Mouse (Mus musculus) intestine, embryonic 16.5 days (tissue): ENCODE results near the gene Gm10320. TPM values are rescaled to one million over a fixed set of nuclear protein-coding genes. Genes with fewer than 3 reads are reported as not detected.

ENCODE experiments used
- ATAC-seq: fragments of 200-750 bp; cut with Nextera tagmentation; 2 replicates; pipeline ENCODE4 v1.8.0; 2017; ENCODE audit warnings: moderate TSS enrichment, moderate library complexity
- H3K27ac ChIP-seq: fragments of 300-500 bp; sonication (generic); 2 replicates; pipeline ENCODE4 v1.5.1; 2014; ENCODE audit warnings: mild to moderate bottlenecking, low read length
- H3K27me3 ChIP-seq: fragments of 300-500 bp; sonication (generic); replicated peaks from 2 replicates; pipeline ENCODE4 v1.6.1; 2014; ENCODE audit warnings: low read length, control low read depth, mixed read lengths; ENCODE audit not compliant: control insufficient read depth, insufficient read depth
- H3K36me3 ChIP-seq: fragments of 300-500 bp; sonication (generic); 2 replicates; pipeline ENCODE4 v1.6.1; 2014; ENCODE audit warnings: low read length, control low read depth; ENCODE audit not compliant: control insufficient read depth, insufficient read depth
- H3K4me1 ChIP-seq: fragments of 300-500 bp; sonication (generic); 2 replicates; pipeline ENCODE4 v1.6.1; 2014; ENCODE audit warnings: low read length, control low read depth, mixed read lengths; ENCODE audit not compliant: control insufficient read depth, insufficient read depth
- H3K4me2 ChIP-seq: fragments of 300-500 bp; sonication (generic); 2 replicates; pipeline ENCODE4 v1.6.1; 2014; ENCODE audit warnings: low read depth, low read length, control low read depth
- H3K4me3 ChIP-seq: fragments of 300-500 bp; sonication (generic); 2 replicates; pipeline ENCODE4 v1.5.1; 2014; ENCODE audit warnings: mild to moderate bottlenecking, low read length
- H3K9ac ChIP-seq: fragments of 300-500 bp; sonication (generic); 2 replicates; pipeline ENCODE4 v1.6.1; 2014; ENCODE audit warnings: low read depth, low read length
- H3K9me3 ChIP-seq: fragments of 300-500 bp; sonication (generic); 2 replicates; pipeline ENCODE4 v1.6.1; 2016; ENCODE audit warnings: low read length, control low read depth; ENCODE audit not compliant: control insufficient read depth
- WGBS: fragments of 180-500 bp; shearing (Covaris S2); extraction: QIAGEN DNeasy Blood & Tissue Kit; methylation state at CpG from one replicate; pipeline ENCODE4 v1.1.7; 2014; 5-methylcytosine and 5-hydroxymethylcytosine counted together
- polyA plus RNA-seq: library from polyadenylated mRNA; unstranded; fragments of >200 nt; fragmentation: Nextera tagmentation; extraction: Ambion mirVana; gene quantifications from 2 replicates; pipeline ENCODE4 v1.2.1, GENCODE M21; 2015

The Gm10320 gene
- polyA plus RNA-seq, 1 experiment from 2014 or later, result 2.5 TPM

DNA sequence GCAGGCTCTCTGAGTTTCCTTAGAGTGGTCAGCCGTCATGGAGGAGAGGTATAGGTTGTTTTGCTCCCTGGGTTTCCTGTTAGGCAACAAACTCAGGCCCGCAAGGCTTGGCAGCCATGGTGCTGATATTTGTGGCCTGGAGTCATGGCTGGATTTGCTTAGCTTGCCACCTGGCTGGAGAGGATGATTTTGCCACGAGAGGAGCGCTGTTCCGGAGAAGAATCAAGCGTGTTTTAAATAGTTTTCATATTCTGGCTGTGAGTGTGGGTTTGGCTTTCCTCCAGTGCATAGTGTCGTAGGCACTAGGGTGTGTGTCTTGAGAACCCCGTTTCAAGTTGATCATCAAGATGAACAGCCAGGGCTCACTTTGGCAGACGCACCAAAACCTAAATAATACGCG is 6.3 kb upstream of the Gm10320 start:
- H3K36me3 ChIP-seq, result no peaks in the 10 kb centered on the region
- H3K9me3 ChIP-seq, result no peaks in the 10 kb centered on the region
- H3K9ac ChIP-seq, result no peak overlapping the region
- no peak overlapping the region for H3K27ac ChIP-seq
- H3K4me3 ChIP-seq, result no peak overlapping the region
- H3K27me3 ChIP-seq, result peaks cover 41% of the 10 kb centered on the region
- WGBS, result 53% methylated on average over 11 of the region's 11 CpGs
- peaks cover 4% of the 10 kb centered on the region; the same call in 1 of the 2 replicates for H3K4me1 ChIP-seq
- H3K4me2 ChIP-seq, result no peak overlapping the region
- ATAC-seq, result no peak

DNA sequence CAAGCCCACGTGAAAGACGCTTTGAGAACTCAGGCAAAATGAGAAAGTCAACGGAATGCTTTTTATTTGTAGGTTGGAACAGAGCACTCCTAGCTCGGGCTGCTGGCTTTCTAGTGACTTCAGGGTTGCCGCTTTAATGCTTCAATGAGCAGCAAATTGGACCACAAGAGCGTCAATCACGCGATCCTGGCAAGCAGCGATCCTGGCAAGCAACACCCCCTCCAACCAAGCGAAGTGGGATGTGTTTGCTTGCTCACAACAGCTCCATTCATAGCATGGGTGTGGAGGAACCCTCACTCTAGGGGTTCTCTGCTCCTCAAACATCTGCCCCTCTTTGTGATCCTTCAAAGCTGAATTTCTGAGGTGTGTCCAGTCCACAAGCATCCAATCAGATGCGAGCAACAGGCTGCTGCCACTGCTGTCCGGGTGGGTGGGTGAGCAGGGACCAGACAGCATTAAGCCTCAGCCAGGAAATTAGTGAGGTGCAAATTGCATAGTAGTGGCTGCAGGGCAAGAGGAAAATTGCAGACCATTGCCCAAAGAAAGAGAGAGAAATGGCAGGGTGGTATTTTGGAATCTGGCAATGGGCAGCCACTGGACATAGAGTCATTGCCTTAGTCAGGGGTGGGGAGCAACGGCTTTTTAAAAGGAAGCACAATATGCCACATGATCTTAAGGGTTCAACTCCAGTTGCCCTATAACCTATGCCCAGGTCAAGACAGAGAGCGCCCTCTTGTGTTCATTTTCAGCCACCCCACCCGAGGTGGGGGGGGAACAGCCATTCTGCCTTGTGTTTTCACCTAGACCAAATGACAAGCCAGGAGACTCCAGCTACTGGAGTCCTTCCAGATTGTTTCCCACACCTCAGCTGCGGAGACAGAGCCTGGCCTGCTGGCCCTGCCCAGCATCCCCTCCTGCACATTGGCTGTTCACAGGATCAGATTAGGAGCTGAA is 5.4 kb upstream of the Gm10320 start:
- no peaks in the 10 kb centered on the region for H3K36me3 ChIP-seq
- WGBS, result 35% methylated on average over 16 of the region's 16 CpGs
- no peaks in the 10 kb centered on the region for H3K4me1 ChIP-seq
- ATAC-seq, result no peak
- no peak overlapping the region for H3K4me3 ChIP-seq
- peaks cover 41% of the 10 kb centered on the region for H3K27me3 ChIP-seq
- H3K4me2 ChIP-seq, result no peak overlapping the region
- no peaks in the 10 kb centered on the region for H3K9me3 ChIP-seq
- H3K27ac ChIP-seq, result no peak overlapping the region
- no peak overlapping the region for H3K9ac ChIP-seq

DNA sequence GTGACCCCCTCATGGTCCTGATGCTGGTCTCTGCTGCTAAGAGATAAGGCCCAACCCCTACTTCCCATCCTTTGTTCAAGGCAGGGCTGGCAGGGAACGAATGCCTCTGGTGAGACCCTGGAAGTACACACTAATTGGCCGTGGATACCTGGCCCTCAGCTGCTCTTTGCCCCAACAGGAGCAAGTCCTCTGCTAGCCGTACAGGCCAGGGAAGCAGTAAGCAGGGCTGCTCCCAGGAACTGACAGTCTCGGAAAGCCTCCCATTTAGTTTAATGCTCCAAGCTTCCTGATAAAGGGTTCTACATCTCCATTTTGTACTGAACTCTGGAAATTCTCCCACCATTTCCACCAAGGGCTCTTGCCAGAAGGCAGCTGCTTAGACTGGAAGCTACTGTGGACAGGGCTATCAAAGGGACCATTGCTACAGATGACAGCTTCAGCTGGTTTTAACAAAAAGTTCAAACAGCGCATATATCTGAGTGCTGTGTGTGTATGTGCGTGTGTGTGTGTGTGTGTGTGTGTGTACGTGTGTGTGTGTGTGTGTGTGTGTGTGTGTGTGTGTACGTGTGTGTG is 2.8 kb upstream of the Gm10320 start:
- no peak overlapping the region for H3K27ac ChIP-seq
- no peaks in the 10 kb centered on the region for H3K4me1 ChIP-seq
- no peak overlapping the region for H3K4me3 ChIP-seq
- 72% methylated on average over 7 of the region's 8 CpGs for WGBS
- no peak overlapping the region for H3K4me2 ChIP-seq
- no peak for ATAC-seq
- peaks cover 19% of the 10 kb centered on the region for H3K27me3 ChIP-seq
- H3K36me3 ChIP-seq, result no peaks in the 10 kb centered on the region
- no peak overlapping the region for H3K9ac ChIP-seq
- no peaks in the 10 kb centered on the region for H3K9me3 ChIP-seq

DNA sequence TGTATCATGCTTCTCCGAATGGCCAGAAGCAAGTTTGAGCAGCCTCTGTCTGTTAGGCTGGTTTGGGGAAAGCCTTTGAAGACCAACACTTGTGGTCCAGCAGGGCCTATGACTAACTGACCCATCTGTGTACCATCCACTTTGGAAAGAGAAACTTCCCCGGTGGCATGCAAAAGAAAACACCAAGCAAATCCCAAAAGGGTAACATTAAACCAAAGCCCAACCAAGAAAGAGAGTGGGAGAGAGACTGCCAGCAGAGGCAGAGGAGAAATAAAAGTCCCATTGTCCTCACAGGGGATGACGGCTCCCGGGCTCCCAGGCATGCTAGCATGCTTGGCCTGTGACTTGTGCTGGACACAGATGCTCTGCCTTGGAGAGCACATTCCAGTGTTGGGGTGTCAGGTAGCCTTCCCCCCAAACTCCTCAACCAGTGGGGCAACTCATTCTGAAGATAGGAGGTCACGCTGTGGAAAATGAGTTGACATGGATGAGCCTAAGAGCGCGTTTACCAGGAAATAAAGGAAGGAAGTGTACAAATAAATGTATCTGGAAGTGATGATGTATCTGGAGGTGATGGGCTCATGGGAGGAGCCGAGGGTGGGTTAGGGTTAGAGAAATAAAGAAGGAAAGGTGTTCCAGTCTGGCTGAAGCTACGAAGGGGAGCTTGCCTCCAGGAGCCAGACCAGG is 911 bp upstream of the Gm10320 start:
- WGBS, result 65% methylated on average over 9 of the region's 9 CpGs

DNA sequence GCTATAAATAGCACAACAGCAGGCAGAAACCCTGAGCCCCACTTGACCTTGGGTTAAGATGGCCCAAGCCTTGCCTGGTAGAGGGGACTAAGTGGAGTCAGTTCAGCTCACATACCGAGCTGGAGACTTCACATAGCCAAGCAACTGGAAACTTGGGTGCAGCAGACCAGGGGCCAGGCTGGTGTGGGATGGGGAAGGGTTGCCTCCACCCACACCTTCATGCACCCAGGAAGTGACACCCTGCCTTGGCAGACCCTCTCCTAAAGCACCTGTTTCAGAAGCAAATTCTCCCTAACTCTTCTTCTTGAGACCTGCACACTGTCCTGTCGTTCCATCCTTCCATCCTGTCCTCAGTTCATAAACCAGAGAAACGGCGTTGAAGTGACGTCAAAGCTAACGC is 5.1 kb downstream of the Gm10320 start:
- WGBS, result 82% methylated on average over 6 of the region's 6 CpGs
- H3K27ac ChIP-seq, result no peak overlapping the region
- no peaks in the 10 kb centered on the region for H3K27me3 ChIP-seq
- H3K9me3 ChIP-seq, result no peaks in the 10 kb centered on the region
- ATAC-seq, result no peak
- no peak overlapping the region for H3K4me3 ChIP-seq
- no peaks in the 10 kb centered on the region for H3K4me1 ChIP-seq
- no peaks in the 10 kb centered on the region for H3K36me3 ChIP-seq
- H3K4me2 ChIP-seq, result no peak overlapping the region
- H3K9ac ChIP-seq, result no peak overlapping the region

More for the DNA sequence above, 911 bp upstream of the Gm10320 start:
- Histone ChIP-seq H3K9ac (no peak overlapping the region), H3K36me3 (no peaks in the 10 kb centered on the region), H3K4me2 (no peak overlapping the region), H3K4me1 (no peaks in the 10 kb centered on the region), H3K4me3 (no peak overlapping the region), H3K27ac (no peak overlapping the region), H3K27me3 (peaks cover 10% of the 10 kb centered on the region; the same call in 1 of the 2 replicates), H3K9me3 (no peaks in the 10 kb centered on the region)
- no peak for ATAC-seq

DNA sequence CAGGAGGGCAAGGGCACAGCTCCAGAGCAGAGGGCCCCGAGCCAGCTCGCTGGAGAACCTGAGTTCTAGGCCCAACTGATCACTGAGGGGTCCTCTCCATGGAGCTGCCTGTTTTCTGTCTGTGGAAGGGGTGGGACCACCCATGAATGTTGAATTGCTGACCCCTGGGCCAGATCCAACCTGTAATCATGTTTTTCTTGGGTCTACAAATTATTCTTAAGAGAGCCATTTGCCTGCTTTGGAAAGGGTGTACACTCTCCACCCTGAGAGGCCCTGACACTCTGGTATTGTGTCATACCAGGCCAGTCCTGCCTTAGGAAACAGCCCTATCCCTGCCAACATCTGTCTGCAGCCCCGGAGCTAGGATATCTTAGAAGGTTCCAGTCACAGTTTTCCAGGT is 5.6 kb downstream of the Gm10320 start:
- ATAC-seq, result no peak
- H3K9me3 ChIP-seq, result no peaks in the 10 kb centered on the region
- H3K4me3 ChIP-seq, result no peak overlapping the region
- no peak overlapping the region for H3K27ac ChIP-seq
- no peak overlapping the region for H3K9ac ChIP-seq
- 72% methylated on average over 3 of the region's 3 CpGs for WGBS
- no peak overlapping the region for H3K4me2 ChIP-seq
- no peaks in the 10 kb centered on the region for H3K36me3 ChIP-seq
- H3K4me1 ChIP-seq, result no peaks in the 10 kb centered on the region
- H3K27me3 ChIP-seq, result no peaks in the 10 kb centered on the region

DNA sequence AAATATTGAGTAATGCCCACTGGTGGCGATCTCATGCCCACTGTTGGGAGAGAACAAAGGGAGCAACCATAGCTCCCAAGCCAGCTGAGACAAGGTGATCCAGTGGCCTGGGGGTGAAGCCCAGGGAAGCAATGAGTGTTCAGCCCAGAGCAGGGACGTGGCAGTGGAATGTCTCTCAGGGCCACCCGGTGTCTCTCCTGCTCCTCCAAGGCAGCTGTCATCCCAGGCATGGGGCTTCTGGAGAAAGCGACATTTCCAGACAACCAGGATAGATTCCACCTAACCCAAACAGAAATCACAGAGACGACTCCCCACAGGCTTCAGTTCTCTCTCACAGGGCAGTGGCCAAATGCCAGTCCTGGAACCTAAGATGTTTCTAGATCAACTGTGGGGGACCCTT is 6.4 kb downstream of the Gm10320 start:
- no peaks in the 10 kb centered on the region for H3K9me3 ChIP-seq
- H3K27ac ChIP-seq, result no peak overlapping the region
- no peak overlapping the region for H3K4me3 ChIP-seq
- H3K27me3 ChIP-seq, result no peaks in the 10 kb centered on the region
- no peaks in the 10 kb centered on the region for H3K4me1 ChIP-seq
- no peaks in the 10 kb centered on the region for H3K36me3 ChIP-seq
- no peak for ATAC-seq
- WGBS, result 82% methylated on average over 5 of the region's 5 CpGs
- H3K9ac ChIP-seq, result no peak overlapping the region
- H3K4me2 ChIP-seq, result no peak overlapping the region

DNA sequence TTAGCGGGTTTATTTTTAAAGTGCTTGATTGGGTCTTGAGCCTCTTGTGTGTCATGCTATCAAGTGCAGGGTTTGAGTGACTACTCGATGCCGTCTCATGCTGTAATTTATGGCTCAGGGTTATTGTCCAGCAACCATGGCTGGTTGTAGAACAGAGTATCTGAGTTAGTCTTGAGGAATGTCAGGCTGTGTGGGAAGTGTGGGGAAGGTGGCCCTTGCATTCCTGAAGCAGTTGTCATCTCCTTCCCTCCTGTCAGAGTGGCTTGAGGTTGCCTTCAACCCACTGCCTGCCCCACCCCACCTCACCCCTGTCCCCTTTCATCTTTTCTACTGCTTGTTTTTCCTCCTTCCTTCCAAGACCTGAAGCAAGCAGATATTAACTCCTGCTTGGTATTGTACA is 13.8 kb downstream of the Gm10320 start:
- no peak for ATAC-seq

DNA sequence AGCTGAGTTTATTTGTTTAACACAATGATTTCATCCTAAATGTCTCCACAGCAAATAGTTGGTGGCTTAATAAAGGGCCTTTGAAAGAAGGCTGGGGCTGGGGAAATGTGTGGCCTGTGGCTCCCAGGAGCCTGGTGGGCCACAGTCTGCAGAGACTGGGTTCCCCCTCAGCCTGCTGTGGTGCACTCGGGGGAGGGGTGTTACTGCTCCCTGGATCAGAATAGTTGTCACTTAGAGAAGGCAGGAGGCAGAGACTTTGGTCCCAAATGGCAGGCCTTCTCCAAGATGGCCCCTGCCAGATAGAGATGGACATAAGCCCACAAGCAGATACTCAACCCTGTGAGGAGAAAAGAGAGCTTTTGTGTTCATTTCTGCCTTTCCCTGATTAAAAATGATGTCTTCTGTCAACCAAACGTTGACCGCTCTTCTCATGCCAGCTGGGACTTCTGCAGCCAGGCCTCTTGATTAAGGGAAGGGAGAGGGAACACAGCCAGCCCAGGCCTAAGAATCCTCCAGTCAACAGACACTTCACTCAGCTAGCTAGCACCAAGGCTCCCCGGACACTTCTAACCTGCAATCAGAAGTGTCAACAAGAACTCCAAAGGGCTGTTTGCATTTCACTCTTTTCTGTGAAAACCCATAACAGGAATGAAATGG is 14.8 kb downstream of the Gm10320 start:
- no peak overlapping the region for H3K27ac ChIP-seq
- no peak overlapping the region for H3K9ac ChIP-seq
- H3K27me3 ChIP-seq, result no peaks in the 10 kb centered on the region
- H3K4me1 ChIP-seq, result peaks cover 3% of the 10 kb centered on the region; the same call in 1 of the 2 replicates
- no peaks in the 10 kb centered on the region for H3K9me3 ChIP-seq
- H3K36me3 ChIP-seq, result no peaks in the 10 kb centered on the region
- no peak overlapping the region for H3K4me3 ChIP-seq
- WGBS, result 60% methylated on average over 4 of the region's 4 CpGs
- no peak for ATAC-seq
- H3K4me2 ChIP-seq, result no peak overlapping the region

More for the DNA sequence above, 13.8 kb downstream of the Gm10320 start:
- H3K9me3 ChIP-seq, result no peaks in the 10 kb centered on the region
- H3K9ac ChIP-seq, result no peak overlapping the region
- no peaks in the 10 kb centered on the region for H3K36me3 ChIP-seq
- no peak overlapping the region for H3K4me3 ChIP-seq
- H3K4me2 ChIP-seq, result no peak overlapping the region
- H3K27ac ChIP-seq, result no peak overlapping the region
- 79% methylated on average over 3 of the region's 3 CpGs for WGBS
- H3K4me1 ChIP-seq, result peaks cover 3% of the 10 kb centered on the region; the same call in 1 of the 2 replicates
- no peaks in the 10 kb centered on the region for H3K27me3 ChIP-seq
